Mouse (Mus musculus): Measurements from ENCODE around the gene Prrg2.

DNA sequence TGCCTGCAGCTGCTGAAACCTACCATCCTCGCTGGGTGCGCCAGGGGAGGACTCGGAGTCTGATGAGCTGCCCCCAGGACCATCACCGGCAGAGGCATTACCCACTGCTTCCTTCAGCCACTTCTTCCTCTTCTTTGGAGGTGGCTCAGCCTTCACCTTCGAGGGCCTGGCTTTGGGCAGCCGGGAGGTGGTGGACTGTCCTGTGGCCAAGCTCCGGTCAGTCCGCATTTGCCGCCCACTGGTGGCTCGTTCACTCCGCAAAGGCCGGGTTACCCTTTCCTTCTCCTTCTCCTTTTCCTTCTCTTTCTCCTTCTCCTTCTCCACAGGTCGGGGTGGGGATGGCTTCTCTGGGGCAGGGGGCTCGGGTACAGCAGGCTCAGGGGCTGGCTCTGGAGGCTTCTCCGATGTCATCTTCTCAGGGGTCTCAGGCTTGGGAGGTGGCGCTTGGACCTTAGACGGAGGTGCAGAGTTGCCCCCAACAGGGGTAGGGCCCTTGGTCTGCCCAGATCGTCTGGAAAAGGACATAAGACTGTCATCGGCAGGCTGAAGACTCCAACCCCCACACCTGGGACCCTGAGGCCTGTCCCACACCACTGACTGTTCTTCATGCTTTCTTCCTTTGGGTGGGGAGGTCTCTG, 28.6 kb downstream of the Prrg2 start:
- no peak for TF ChIP-seq GATA1 (IDR thresholded peaks at IDR 0.05; ENCODE audit: low read length)
- TF ChIP-seq TAL1 (IDR thresholded peaks at IDR 0.05; ENCODE audit: low read length): no peak
